Mouse (Mus musculus): ENCODE measurements around the gene Gm10521. TPM values are rescaled to one million over a fixed set of nuclear protein-coding genes. Genes with fewer than 3 reads are reported as not detected.

Gene Gm10521
- 0.94 TPM for polyA plus RNA-seq (2017; shearing (Covaris generic))

GRCm38 (mm10) chr1:171895364-171895763, at the start of gene Gm10521:
Gene Gm10521 (plus strand): TSS chr1:171895664.

GRCm38 (mm10) chr1:171917305-171918039, 22.0 kb downstream of the Gm10521 start, which contains the start of gene Slamf6:
Gene Slamf6 (plus strand): TSS chr1:171917515.

Other genes starting within 250 kb of the Gm10521 start
- 16.1 TPM for gene Slamf7, start 242.6 kb upstream of the Gm10521 start, polyA plus RNA-seq (2017; shearing (Covaris generic))
- gene Cd48, start 213.7 kb upstream of the Gm10521 start, polyA plus RNA-seq (2017; shearing (Covaris generic)): 537 TPM
- 104 TPM for gene Slamf1, start 128.5 kb upstream of the Gm10521 start, polyA plus RNA-seq (2017; shearing (Covaris generic))
- 170 TPM for gene Cd84, start 56.0 kb upstream of the Gm10521 start, polyA plus RNA-seq (2017; shearing (Covaris generic))
- 552 TPM for gene Slamf6, start 21.9 kb downstream of the Gm10521 start, polyA plus RNA-seq (2017; shearing (Covaris generic))
- gene Vangl2, start 132.8 kb downstream of the Gm10521 start, polyA plus RNA-seq (2017; shearing (Covaris generic)): 2.1 TPM
- not detected for gene Nhlh1, start 161.9 kb downstream of the Gm10521 start, polyA plus RNA-seq (2017; shearing (Covaris generic))
- 315 TPM for gene Copa, start 186.9 kb downstream of the Gm10521 start, polyA plus RNA-seq (2017; shearing (Covaris generic))
- gene Ncstn, start 187.1 kb downstream of the Gm10521 start, polyA plus RNA-seq (2017; shearing (Covaris generic)): 167 TPM
- 59.9 TPM for gene Pex19, start 231.1 kb downstream of the Gm10521 start, polyA plus RNA-seq (2017; shearing (Covaris generic))

Data from inflammation-experienced regulatory T-cells, adult 16 weeks (primary cell).